In the genomic region with DNA sequence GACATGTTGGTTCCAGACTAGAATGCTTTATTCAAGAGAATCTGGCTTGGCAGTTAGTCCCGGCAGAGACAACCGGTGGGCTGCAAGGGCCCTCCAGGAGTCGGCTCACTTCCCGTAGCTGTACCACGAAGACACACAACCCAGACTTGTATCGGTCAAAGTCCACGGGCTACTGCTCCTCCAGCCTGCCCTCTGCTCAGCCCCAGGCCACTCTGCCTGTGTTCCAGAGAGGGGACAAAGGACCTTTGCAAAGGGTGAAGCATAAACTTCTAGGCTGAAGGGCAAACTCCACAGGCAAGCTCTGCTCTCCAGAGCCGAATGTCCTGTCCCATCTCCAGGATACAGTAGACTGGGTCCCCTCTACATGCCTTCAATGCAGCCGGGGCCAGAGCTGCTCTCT, we compare ENCODE assay signal across 27 mouse cellular contexts. TPM values are rescaled to one million over a fixed set of nuclear protein-coding genes. Genes with fewer than 3 reads are reported as not detected.
DNase-seq lines count a peak whose midpoint lies in the region; ATAC-seq and TF ChIP-seq lines count a peak whose summit lies in the region.
"Had no signal": no experiment of that assay in that cellular context is flagged by ENCODE, and none has a peak within 500 bp of the region (broad histone marks: within the 10 kb centered on the region; RNA-seq: fewer than 3 reads in every experiment).

No protein-coding gene starts in this region.

- H3K4me3 ChIP-seq in intestine, postnatal 0 days (ENCODE audit: low read depth, low read length), result no peak overlapping the region
- H3K4me3 ChIP-seq in intestine, embryonic 16.5 days (ENCODE audit: low read length), result no peak overlapping the region
- no peak overlapping the region for H3K4me3 ChIP-seq in kidney, adult 2 months (ENCODE audit: insufficient read depth, low read depth, low read length)
- H3K4me3 ChIP-seq: embryonic facial prominence, embryonic 10.5 days; embryonic facial prominence, embryonic 13.5 days; erythroblast, embryonic 14.5 days; forebrain, embryonic 12.5 days; forebrain, embryonic 15.5 days; heart, embryonic 12.5 days; heart, embryonic 15.5 days; hindbrain, embryonic 10.5 days; hindbrain, embryonic 13.5 days had no signal

- no peak for TF ChIP-seq CTCF in intestine, postnatal 0 days (IDR thresholded peaks at IDR 0.05; ENCODE audit: low read depth)
- TF ChIP-seq CTCF in kidney, adult 2 months (conservative IDR thresholded peaks at IDR 0.05; ENCODE audit: insufficient read depth, insufficient read length, low read depth, low read length), result no peak

- H3K27ac ChIP-seq in intestine, postnatal 0 days (ENCODE audit: low read depth, low read length), result no peak overlapping the region
- no peak overlapping the region for H3K27ac ChIP-seq in intestine, embryonic 16.5 days (ENCODE audit: low read length)
- H3K27ac ChIP-seq in kidney, adult 2 months (ENCODE audit: insufficient read depth, low read depth, low read length), result no peak overlapping the region
- H3K27ac ChIP-seq: embryonic facial prominence, embryonic 10.5 days; embryonic facial prominence, embryonic 13.5 days; forebrain, embryonic 12.5 days; forebrain, embryonic 15.5 days; heart, embryonic 15.5 days; hindbrain, embryonic 10.5 days; hindbrain, embryonic 13.5 days had no signal

- H3K4me1 ChIP-seq in intestine, postnatal 0 days (replicated peaks; ENCODE audit: control insufficient read depth, insufficient read depth, low read length), result no peaks in the 10 kb centered on the region
- peaks cover 5% of the 10 kb centered on the region; the same call in 1 of the 2 replicates for H3K4me1 ChIP-seq in intestine, embryonic 16.5 days (ENCODE audit: control insufficient read depth, insufficient read depth, low read length)
- peaks cover 2% of the 10 kb centered on the region; the same call in 1 of the 2 replicates for H3K4me1 ChIP-seq in kidney, adult 2 months (ENCODE audit: control insufficient read depth, insufficient read depth, low read length)

- no peak overlapping the region for H3K9ac ChIP-seq in intestine, postnatal 0 days (ENCODE audit: low read depth, low read length)
- no peak overlapping the region for H3K9ac ChIP-seq in intestine, embryonic 16.5 days (ENCODE audit: low read depth, low read length)
- H3K9ac ChIP-seq: embryonic facial prominence, embryonic 13.5 days; forebrain, embryonic 12.5 days; forebrain, embryonic 15.5 days; heart, embryonic 12.5 days; heart, embryonic 15.5 days; hindbrain, embryonic 13.5 days had no signal

- DNase-seq in kidney, adult 2 months, result peak; percentile 74
- DNase-seq in kidney, postnatal 14 days, result no peak
- DNase-seq in kidney, postnatal 25 days, result peak; percentile 41 to 76
- DNase-seq in kidney, postnatal 4 days, result no peak
- DNase-seq: adrenal gland, adult 8-10 months; adrenal gland, postnatal 25 days; cerebellum, adult 11-12 months; cerebellum, adult 8-10 months; cerebellum, postnatal 10 days; cerebellum, postnatal 36 days; embryo, embryonic 11 days; gastrocnemius, postnatal 25 days; heart, adult 18-20 months; heart, postnatal 10 days; heart, postnatal 36 days had no signal

- H3K4me2 ChIP-seq in intestine, postnatal 0 days (replicated peaks; ENCODE audit: low read depth), result no peak overlapping the region
- no peak overlapping the region for H3K4me2 ChIP-seq in intestine, embryonic 16.5 days (ENCODE audit: low read depth, low read length)
- H3K4me2 ChIP-seq: embryonic facial prominence, embryonic 13.5 days; forebrain, embryonic 12.5 days; forebrain, embryonic 15.5 days; heart, embryonic 12.5 days; heart, embryonic 15.5 days; hindbrain, embryonic 13.5 days had no signal

- H3K9me3 ChIP-seq in intestine, postnatal 0 days (ENCODE audit: control insufficient read depth), result no peaks in the 10 kb centered on the region
- H3K9me3 ChIP-seq in intestine, embryonic 16.5 days (ENCODE audit: control insufficient read depth, low read length), result no peaks in the 10 kb centered on the region
- H3K9me3 ChIP-seq: embryonic facial prominence, embryonic 10.5 days; embryonic facial prominence, embryonic 13.5 days; forebrain, embryonic 12.5 days; forebrain, embryonic 15.5 days; heart, embryonic 12.5 days; heart, embryonic 15.5 days; hindbrain, embryonic 10.5 days; hindbrain, embryonic 13.5 days had no signal

- peaks cover 4% of the 10 kb centered on the region; the same call in 1 of the 2 replicates for H3K36me3 ChIP-seq in intestine, postnatal 0 days (ENCODE audit: control insufficient read depth, insufficient read depth)
- H3K36me3 ChIP-seq in intestine, embryonic 16.5 days (ENCODE audit: control insufficient read depth, insufficient read depth, low read length), result no peaks in the 10 kb centered on the region
- H3K36me3 ChIP-seq in kidney, adult 2 months (ENCODE audit: control insufficient read depth, insufficient read depth, low read length), result no peaks in the 10 kb centered on the region
- H3K36me3 ChIP-seq: forebrain, embryonic 15.5 days; heart, embryonic 15.5 days had no signal

- TF ChIP-seq POLR2A in kidney, adult 2 months (IDR thresholded peaks at IDR 0.05; ENCODE audit: low read depth, low read length), result no peak

- 70% methylated on average over 9 of the region's 9 CpGs for WGBS in intestine, postnatal 0 days
- WGBS in intestine, embryonic 16.5 days, result 81% methylated on average over 9 of the region's 9 CpGs
- WGBS in kidney, adult 2 months, result 59% methylated on average over 9 of the region's 9 CpGs

- ATAC-seq in intestine, postnatal 0 days, result 0 out of 2 replicates have a peak, but pooled peaks have one; percentile 25
- no peak for ATAC-seq in intestine, embryonic 16.5 days
- ATAC-seq: activated CD4-positive, CD25-positive, alpha-beta regulatory T cell, adult 4 months; forebrain, embryonic 15.5 days had no signal

- no peaks in the 10 kb centered on the region for H3K27me3 ChIP-seq in intestine, postnatal 0 days (replicated peaks; ENCODE audit: control insufficient read depth, insufficient read depth, low read length)
- no peaks in the 10 kb centered on the region for H3K27me3 ChIP-seq in intestine, embryonic 16.5 days (replicated peaks; ENCODE audit: control insufficient read depth, insufficient read depth, low read length)
- H3K27me3 ChIP-seq in kidney, adult 2 months (replicated peaks; ENCODE audit: control insufficient read depth, insufficient read depth, low read length), result no peaks in the 10 kb centered on the region
- H3K27me3 ChIP-seq: embryonic facial prominence, embryonic 13.5 days; forebrain, embryonic 12.5 days; forebrain, embryonic 15.5 days; heart, embryonic 15.5 days had no signal

RNA-seq across cellular contexts. Expression of gene Pgf, which starts 11.0 kb away (rescaled TPM):
- 3.9 and 4.2 TPM in 2 replicates for polyA plus RNA-seq in intestine, postnatal 0 days (2015; fragmentation: Nextera tagmentation; extraction: Ambion mirVana)
- 12.4 and 14.0 TPM in 2 replicates for polyA plus RNA-seq in intestine, embryonic 16.5 days (2015; fragmentation: Nextera tagmentation; extraction: Ambion mirVana)
- 1.1 and 1.2 TPM in 2 replicates for polyA plus RNA-seq in kidney, adult 2 months (2012; rRNA removed)
- polyA plus RNA-seq: activated CD4-positive, CD25-positive, alpha-beta regulatory T cell, adult 4 months; erythroblast, embryonic 14.5 days had no signal

RNA-seq across cellular contexts. Expression of gene Rps6kl1, which starts 15.6 kb away (rescaled TPM):
- 1.3 and 1.9 TPM in 2 replicates for polyA plus RNA-seq in intestine, postnatal 0 days (2015; fragmentation: Nextera tagmentation; extraction: Ambion mirVana)
- 2.4 TPM in 2 replicates for polyA plus RNA-seq in intestine, embryonic 16.5 days (2015; fragmentation: Nextera tagmentation; extraction: Ambion mirVana)
- polyA plus RNA-seq in kidney, adult 2 months (2012; rRNA removed), result 0.89 and 0.98 TPM in 2 replicates

RNA-seq across cellular contexts. Expression of gene Eif2b2, which starts 52.6 kb away (rescaled TPM):
- 44.5 and 44.9 TPM in 2 replicates for polyA plus RNA-seq in intestine, postnatal 0 days (2015; fragmentation: Nextera tagmentation; extraction: Ambion mirVana)
- polyA plus RNA-seq in intestine, embryonic 16.5 days (2015; fragmentation: Nextera tagmentation; extraction: Ambion mirVana), result 67.6 and 74.8 TPM in 2 replicates
- 101 and 112 TPM in 2 replicates for polyA plus RNA-seq in kidney, adult 2 months (2012; rRNA removed)

RNA-seq across cellular contexts. Expression of gene Dlst, which starts 56.0 kb away (rescaled TPM):
- 119 and 125 TPM in 2 replicates for polyA plus RNA-seq in intestine, postnatal 0 days (2015; fragmentation: Nextera tagmentation; extraction: Ambion mirVana)
- 146 and 158 TPM in 2 replicates for polyA plus RNA-seq in intestine, embryonic 16.5 days (2015; fragmentation: Nextera tagmentation; extraction: Ambion mirVana)
- polyA plus RNA-seq in kidney, adult 2 months (2012; rRNA removed), result 294 and 312 TPM in 2 replicates

RNA-seq across cellular contexts. Expression of gene Prox2, which starts 56.1 kb away (rescaled TPM):
- polyA plus RNA-seq in intestine, postnatal 0 days (2015; fragmentation: Nextera tagmentation; extraction: Ambion mirVana), result 0.99 and 1.6 TPM in 2 replicates
- 1.7 and 2.3 TPM in 2 replicates for polyA plus RNA-seq in intestine, embryonic 16.5 days (2015; fragmentation: Nextera tagmentation; extraction: Ambion mirVana)
- 2.0 and 2.4 TPM in 2 replicates for polyA plus RNA-seq in kidney, adult 2 months (2012; rRNA removed)

Comparison
In these comparisons a context has a peak if more than half of its experiments do, and no peak if none do; other contexts are left out.
1. DNase-seq: peak in kidney, adult 2 months (single experiment) and kidney, postnatal 25 days (2 of 2); none in kidney, postnatal 14 days (single experiment) and kidney, postnatal 4 days (0 of 2).